Mouse (Mus musculus): ENCODE measurements around the gene Dcaf12. TPM values are rescaled to one million over a fixed set of nuclear protein-coding genes. Genes with fewer than 3 reads are reported as not detected.

Gene Dcaf12
- total RNA-seq, 2 experiments from 2014 or later: 42.2 to 45.5 TPM

- intact Hi-C loops (cut with DNase I): loop anchor here (2.0 to 5.0 kb wide), 3 partner anchors 35 to 75 kb away; partner anchors contain the start of genes Ubap1 and Ubap2
- no peak for DNase-seq (ENCODE audit: low spot score)
Measured at GRCm38 (mm10) chr4:41313722-41314121, 967 bp downstream of the Dcaf12 start.

DNA sequence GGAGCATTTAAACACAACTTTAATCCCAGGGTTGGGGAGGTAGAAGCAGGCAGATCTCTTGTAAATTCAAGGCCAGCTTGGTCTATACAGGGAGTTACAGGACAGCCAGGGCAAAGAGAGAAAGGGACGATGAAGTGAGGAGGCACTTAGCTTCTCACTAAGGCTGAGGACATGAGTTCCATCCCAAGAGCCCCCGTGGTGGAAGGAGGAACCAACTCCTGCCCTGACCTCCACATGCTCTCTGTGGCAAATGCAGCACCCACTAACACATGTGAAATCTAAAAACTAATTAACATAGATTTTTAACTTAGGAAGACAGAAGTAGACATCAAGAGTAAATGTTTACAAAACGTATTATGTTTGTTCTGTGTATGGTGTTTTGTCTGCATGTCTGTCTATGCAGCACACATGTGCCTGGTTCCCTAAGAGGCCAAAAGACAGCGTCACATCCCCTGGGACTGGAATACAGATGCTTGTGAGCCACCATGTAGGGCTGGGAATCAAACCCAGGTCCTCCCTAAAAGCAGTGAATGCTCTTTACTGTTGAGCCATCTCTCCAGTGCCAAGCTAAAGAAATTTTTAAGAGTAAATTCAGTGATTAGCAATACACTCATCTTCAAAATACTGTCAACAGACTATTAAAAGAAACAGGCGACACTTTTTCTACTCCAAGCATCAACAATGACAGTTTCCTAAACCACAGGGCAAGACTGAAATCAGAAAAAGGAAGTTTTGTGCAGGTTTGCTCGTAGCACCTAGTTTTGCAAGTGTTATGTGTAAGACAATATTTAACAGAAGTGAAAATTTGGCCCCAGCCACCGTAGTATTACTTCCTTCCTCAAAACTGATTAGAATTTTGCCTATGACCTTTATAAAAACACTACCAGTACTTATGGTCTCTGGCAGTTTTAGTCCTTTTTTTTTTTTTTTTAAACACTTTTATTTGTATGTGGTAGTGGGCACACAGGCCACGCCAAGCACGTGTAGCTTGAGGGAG is 3.8 kb downstream of the Dcaf12 start:
- intact Hi-C loops (cut with DNase I): loop anchor here (5.0 kb wide), 1 partner anchor 34 kb away; the partner anchor contains the start of gene Ubap2
- no peak for DNase-seq (ENCODE audit: low spot score)

GRCm38 (mm10) chr4:41307406-41307805 is 7.3 kb downstream of the Dcaf12 start:
- intact Hi-C loops (cut with DNase I): no loop called here
- no peak for DNase-seq (ENCODE audit: low spot score)

DNA sequence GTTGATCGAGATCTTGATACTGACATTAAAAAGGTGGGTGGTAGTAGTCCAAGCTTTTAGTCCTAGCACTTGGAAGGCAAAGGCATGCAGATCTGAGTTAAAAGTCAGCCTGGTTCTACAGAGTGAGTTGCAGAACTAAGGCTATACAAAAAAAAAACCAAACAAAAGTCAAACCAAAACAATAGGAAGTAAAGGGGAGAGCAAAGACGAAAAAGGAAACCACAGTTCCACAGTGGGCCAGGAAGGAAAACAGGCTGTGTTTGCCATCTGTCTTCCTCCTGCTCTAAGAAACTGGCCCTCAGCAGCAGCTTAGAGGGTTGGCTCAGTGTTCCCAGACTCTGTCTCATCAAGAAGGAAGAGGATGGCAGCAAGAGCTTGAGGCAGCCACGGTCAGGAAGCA is 10.4 kb downstream of the Dcaf12 start:
- no peak for DNase-seq (ENCODE audit: low spot score)
- intact Hi-C loops (cut with DNase I): no loop called here

- intact Hi-C loops (cut with DNase I): no loop called here
- no peak for DNase-seq (ENCODE audit: low spot score)
Measured at GRCm38 (mm10) chr4:41303671-41304070, 11.0 kb downstream of the Dcaf12 start.

DNA sequence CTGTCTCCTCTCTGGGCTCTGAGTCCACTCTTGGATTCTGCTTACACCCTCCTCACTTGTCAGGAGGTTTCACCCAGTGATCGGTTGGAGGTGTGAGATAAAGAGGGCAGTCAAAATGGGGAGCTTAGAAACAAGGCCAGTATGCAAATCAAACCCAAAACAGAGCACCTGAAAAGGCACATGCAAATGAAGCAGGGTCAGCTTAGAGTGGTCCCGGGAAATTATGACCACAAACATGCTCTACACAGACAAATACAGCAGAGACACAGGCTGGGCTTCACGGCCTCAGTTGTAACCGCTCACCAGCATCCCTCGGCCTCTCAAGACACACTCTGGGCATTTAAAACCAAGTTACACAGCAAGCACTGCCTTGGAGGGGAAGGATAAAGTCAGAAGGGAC is 15.7 kb downstream of the Dcaf12 start:
- DNase-seq (ENCODE audit: low spot score): no peak
- intact Hi-C loops (cut with DNase I): no loop called here

DNA sequence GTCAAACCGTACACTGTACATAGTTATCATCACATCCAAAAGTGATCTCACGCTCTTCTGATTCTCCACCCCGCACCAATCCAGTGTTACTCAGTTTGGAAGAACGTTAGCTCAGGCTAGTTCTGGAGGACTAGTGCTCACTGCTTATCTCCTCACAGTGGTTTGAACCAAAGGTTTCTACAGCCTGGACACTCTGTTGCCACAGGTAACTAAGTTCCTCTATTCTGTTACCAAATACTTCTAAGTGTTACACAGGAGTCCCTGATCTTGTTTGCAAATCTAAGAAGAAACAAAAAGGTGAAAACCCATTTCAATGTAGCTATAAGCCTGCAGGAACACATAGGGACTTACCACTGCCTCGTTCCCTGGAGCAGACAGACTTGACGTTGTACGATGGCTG is 18.7 kb downstream of the Dcaf12 start:
- intact Hi-C loops (cut with DNase I): no loop called here

DNA sequence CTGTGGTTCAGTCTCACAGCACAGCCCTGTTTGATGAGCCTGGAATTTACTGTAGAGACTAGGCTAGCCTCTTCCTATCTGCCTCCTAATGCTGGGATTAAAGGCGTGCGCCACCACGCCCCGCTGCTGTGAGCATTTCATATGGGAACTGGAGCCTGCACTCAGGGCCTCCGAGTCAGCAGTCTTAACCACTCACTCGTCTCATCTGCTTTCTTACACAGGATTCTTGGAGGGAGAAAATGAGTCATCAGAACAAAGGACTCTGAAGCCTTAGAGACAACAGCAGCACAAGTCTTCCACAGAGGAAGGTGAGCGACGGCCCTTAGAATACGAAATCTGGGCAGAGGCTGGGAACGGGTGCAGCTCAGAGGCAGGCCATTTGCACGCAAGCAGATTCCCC is 19.2 kb downstream of the Dcaf12 start:
- intact Hi-C loops (cut with DNase I): no loop called here
- DNase-seq (ENCODE audit: low spot score): no peak

More for the DNA sequence above, 18.7 kb downstream of the Dcaf12 start:
- no peak for DNase-seq (ENCODE audit: low spot score)

- intact Hi-C loops (cut with DNase I): no loop called here
- no peak for DNase-seq (ENCODE audit: low spot score)
Measured at GRCm38 (mm10) chr4:41293907-41294306, 20.8 kb downstream of the Dcaf12 start.

GRCm38 (mm10) chr4:41289802-41290201 is 24.9 kb downstream of the Dcaf12 start:
- intact Hi-C loops (cut with DNase I): loop anchor here (5.0 kb wide), 2 partner anchors 97 to 238 kb away; no protein-coding TSS in a partner anchor
- no peak for DNase-seq (ENCODE audit: low spot score)

DNA sequence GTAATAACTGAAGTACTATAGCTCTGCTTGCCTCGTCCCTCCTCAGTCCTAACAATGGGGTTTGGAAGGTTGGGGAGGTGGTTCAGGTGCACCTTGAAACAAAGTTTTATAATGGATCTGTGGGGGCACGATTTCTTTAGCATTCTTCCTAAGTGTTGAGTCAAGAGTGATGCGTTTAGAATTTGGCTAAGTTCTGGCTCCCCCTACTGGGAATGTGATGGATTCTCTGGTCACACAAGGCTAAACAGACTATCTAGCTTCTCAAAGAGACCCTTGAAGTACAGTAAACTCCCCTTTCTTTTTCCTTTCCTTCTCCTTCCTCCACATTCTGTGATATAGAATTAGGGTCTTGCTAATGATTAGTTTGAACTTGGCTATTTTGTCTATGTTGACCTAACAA is 28.3 kb downstream of the Dcaf12 start:
- no peak for DNase-seq (ENCODE audit: low spot score)
- intact Hi-C loops (cut with DNase I): loop anchor here (2.0 to 5.0 kb wide), 3 partner anchors 62 to 234 kb away; no protein-coding TSS in a partner anchor

GRCm38 (mm10) chr4:41284087-41284486 is 30.6 kb downstream of the Dcaf12 start:
- DNase-seq (ENCODE audit: low spot score): no peak
- intact Hi-C loops (cut with DNase I): no loop called here

- DNase-seq (ENCODE audit: low spot score): no peak
- intact Hi-C loops (cut with DNase I): loop anchor here (5.0 kb wide), 1 partner anchor 36 kb away; the partner anchor contains the start of gene Dcaf12
Measured at GRCm38 (mm10) chr4:41275927-41276326, 38.8 kb downstream of the Dcaf12 start.

GRCm38 (mm10) chr4:41274980-41275850 is 39.5 kb downstream of the Dcaf12 start, which contains the start of gene Ubap2:
Gene Ubap2 (minus strand): TSS chr4:41275144.
- intact Hi-C loops (cut with DNase I): loop anchor here (5.0 kb wide), 2 partner anchors 37 to 153 kb away; partner anchors contain the start of genes Dcaf12 and Nol6
- peak; percentile 94 for DNase-seq (ENCODE audit: low spot score)

DNA sequence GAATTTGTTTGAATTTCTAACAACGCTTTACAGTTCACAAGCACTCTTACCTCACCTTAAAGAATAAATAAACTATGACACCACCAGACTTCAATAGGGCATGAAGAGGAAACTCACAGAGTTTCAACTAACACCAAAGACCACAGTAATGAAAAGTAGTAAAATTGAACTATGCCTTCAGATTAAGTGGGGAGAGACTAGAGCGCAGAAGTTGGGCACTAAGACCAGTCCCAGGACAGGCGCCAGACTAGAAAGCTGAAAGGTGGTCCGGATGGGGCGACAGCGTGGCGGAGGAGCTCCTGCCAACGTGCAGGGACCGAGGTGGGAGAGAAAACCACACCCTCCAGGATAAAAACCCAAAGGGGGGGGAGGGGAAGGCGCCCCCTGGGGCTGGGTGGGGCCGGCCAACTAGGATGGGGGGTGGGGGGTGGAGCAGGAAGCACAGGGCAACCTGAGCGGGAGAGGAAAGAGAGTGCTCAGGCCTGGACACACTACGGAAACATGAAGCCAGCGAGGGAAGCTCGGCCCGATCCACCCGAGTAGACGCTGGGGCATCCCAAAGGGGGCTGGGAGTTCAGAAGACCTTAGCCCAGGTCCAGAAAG is 40.2 kb downstream of the Dcaf12 start:
- no peak for DNase-seq (ENCODE audit: low spot score)
- intact Hi-C loops (cut with DNase I): loop anchor here (5.0 kb wide), 1 partner anchor 152 kb away; the partner anchor contains the start of gene Nol6

GRCm38 (mm10) chr4:41268133-41268532 is 46.6 kb downstream of the Dcaf12 start:
- intact Hi-C loops (cut with DNase I): no loop called here
- DNase-seq (ENCODE audit: low spot score): no peak

DNA sequence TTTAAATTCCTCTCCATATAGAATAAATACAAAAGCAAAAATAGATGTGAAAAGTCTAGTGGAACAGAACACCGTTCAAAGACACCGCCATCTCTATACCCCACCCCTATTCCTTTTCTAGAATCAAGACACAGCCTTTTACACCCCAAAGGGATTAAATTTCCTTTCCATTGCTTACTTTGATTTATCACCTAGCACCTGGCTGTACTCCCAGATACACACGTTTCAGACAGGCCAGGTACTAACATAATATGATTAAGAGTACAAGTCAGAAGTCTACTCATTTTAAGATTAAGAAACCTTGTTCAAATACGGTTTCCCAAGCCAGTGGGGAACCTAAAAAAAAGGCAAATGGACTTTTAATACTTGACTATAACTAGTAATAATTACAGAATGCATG is 48.3 kb downstream of the Dcaf12 start:
- intact Hi-C loops (cut with DNase I): no loop called here
- no peak for DNase-seq (ENCODE audit: low spot score)

GRCm38 (mm10) chr4:41260691-41261090 is 54.0 kb downstream of the Dcaf12 start:
- intact Hi-C loops (cut with DNase I): no loop called here
- no peak for DNase-seq (ENCODE audit: low spot score)

- DNase-seq (ENCODE audit: low spot score): no peak
- intact Hi-C loops (cut with DNase I): no loop called here
Measured at GRCm38 (mm10) chr4:41259019-41259418, 55.7 kb downstream of the Dcaf12 start.

GRCm38 (mm10) chr4:41257752-41258151 is 56.9 kb downstream of the Dcaf12 start:
- DNase-seq (ENCODE audit: low spot score): no peak

More at GRCm38 (mm10) chr4:41257752-41258151, 56.9 kb downstream of the Dcaf12 start:
- intact Hi-C loops (cut with DNase I): no loop called here

Measured in heart, postnatal 25 days (tissue).